Mouse (Mus musculus) spleen, postnatal 36 days (tissue): Measurements from ENCODE around the gene Acadsb.

Source experiments
- DNase-seq, 2 experiments: peaks; one replicate each; pipeline ENCODE4 v3.0.0; 2022; ENCODE audit warnings: low spot score in 2 of 2, mixed read lengths in 1 of 2

Gene Acadsb

DNA sequence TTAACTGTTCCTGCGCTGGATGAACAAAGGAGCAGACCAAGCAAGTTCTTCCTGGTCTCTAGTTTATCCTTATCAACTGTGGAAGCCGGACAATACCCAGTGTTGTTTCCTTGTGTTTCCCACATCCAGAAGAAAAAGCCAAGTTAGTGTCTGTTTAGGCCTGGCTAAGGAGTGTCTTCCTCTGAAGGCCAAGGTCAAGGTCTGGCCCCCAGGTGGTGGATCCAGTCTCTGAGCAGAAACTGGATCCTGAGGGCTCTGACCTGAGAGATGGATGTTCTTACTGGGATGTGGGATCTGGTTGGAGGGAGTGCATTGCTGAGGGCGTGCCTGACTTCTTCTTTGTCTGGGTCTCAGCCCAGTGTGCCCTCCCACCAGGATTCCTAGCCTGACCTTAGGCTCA is 55.3 kb downstream of the Acadsb start:
- no peak for DNase-seq

DNA sequence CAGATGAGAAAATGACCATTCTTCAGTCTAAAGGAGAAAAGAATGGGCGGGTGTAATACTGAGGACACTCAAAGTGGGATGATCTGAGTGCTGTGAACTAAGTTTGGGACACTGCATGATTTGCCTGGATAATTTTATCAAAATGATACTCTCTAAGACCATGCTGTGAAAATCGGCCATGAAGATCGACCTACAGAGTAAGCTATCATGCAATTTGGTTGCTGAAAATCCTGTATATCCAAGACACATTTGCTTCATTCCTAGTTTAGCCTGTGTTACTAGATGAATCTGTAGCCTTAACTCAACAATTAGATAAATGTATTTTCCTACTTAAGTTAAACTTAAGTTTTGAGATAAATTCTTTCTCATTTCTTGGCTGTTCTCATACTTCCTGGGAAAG is 56.9 kb downstream of the Acadsb start:
- DNase-seq: no peak

DNA sequence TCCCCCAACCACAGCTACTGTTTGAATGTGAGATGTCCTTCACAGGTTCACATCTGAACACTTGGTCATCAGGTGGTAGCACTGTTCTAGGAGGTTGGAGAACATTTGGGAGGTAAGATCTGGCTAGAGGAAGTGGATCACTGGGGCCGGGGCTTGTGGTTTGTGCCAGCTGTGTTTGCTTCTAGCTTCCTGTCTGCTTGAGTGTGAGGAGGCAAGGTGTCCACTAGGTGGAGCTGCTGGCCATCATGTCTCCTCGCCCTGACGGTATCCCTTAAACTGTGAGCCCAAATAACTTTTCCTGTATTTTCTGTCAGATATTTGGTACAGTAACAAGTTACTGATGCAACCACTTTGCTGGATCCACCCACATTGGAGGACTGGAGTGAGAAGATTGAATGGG is 59.1 kb downstream of the Acadsb start:
- DNase-seq: no peak

DNA sequence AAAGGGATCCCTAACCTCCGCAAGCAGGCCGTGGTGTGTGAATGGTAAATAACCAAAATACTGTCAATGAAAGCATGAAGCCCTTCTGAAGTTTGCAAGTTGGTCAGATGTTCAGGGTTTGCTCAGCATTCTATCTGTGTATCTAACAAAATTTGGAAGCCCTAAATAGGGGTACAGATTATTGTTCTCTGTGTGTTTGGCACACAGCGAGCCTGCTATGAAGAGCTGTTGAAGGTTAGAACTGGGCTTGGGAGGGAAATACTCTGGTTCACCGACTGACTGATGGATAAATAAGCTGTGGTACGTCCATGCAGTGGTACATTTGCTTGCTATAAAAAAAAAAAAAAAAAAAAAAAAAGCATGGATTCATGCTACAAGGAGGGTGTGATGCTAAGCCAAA is 61.1 kb downstream of the Acadsb start:
- DNase-seq: no peak

DNA sequence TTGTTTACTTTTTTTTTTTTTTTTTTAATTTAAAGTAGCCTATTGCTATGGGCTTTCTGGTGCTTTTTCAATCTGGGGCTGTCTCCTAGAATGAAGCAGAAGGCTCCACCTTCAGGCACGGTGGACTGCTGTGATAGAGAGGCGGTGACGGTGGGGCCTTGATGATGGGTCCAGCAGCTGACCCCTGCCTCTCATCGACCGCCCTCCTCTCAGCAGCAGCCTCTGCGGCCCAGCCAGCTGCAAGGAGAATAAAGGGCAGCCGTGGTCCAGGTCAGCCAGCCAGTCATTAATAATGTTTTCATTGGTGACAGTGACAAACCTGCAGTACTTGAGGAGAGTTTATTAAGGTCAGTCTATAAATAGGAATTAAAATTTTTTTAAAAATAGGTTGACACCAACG is 66.7 kb downstream of the Acadsb start:
- no peak for DNase-seq

DNA sequence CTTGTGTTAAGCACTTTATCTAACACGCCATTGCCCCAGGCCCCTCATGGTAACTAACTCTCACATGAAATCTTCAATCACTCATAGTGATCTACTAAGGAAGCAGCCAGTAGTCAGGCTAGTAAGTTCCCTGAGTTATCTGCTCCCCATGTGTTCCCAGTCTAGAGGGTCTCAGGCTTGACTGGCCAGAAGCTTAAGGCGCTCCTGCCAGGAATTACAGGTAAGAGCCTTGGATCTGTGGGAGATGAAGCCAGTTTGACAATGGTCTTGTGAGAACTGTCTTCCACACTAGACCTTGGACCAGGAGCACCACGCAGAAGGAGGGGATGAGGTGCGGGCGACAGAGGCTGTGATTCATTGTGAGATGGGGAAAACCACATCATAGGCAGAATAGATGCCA is 68.0 kb downstream of the Acadsb start:
- no peak for DNase-seq
